Mouse (Mus musculus) limb, embryonic 11.5 days (tissue): ENCODE results near the gene Slc22a15. TPM values are rescaled to one million over a fixed set of nuclear protein-coding genes. Genes with fewer than 3 reads are reported as not detected.
"Not testable (repeated sequence)": the region's sequence is repeated elsewhere in the genome, so short reads cannot be mapped to it uniquely, and the experiment has no call there.

Source experiments
- ATAC-seq: fragments of 200-750 bp; cut with Nextera tagmentation; 2 replicates; pipeline ENCODE4 v1.8.0; 2017; ENCODE audit warnings: low read depth; ENCODE audit not compliant: insufficient number of reproducible peaks, low FRiP score, low TSS enrichment
- DNase-seq: peaks from one replicate; pipeline ENCODE4 v3.0.0-alpha.2; 2015; ENCODE audit warnings: low spot score
- H3K27ac ChIP-seq: fragments of 300-500 bp; sonication (generic); replicated peaks from 2 replicates; pipeline ENCODE4 v1.5.1; 2014; ENCODE audit warnings: low read depth, mild to moderate bottlenecking, low read length
- H3K27me3 ChIP-seq: fragments of 300-500 bp; sonication (generic); 2 replicates; pipeline ENCODE4 v1.6.1; 2014; ENCODE audit warnings: mild to moderate bottlenecking, low read length, mixed read lengths; ENCODE audit not compliant: control insufficient read depth, insufficient read depth
- H3K36me3 ChIP-seq: fragments of 300-500 bp; sonication (generic); 2 replicates; pipeline ENCODE4 v1.6.1; 2014; ENCODE audit warnings: mild to moderate bottlenecking, low read length, moderate library complexity, mixed read lengths; ENCODE audit not compliant: control insufficient read depth, insufficient read depth
- H3K4me1 ChIP-seq: fragments of 300-500 bp; sonication (generic); 2 replicates; pipeline ENCODE4 v1.6.1; 2014; ENCODE audit warnings: low read length, mixed read lengths; ENCODE audit not compliant: control insufficient read depth, insufficient read depth
- H3K4me2 ChIP-seq: fragments of 300-500 bp; sonication (generic); 2 replicates; pipeline ENCODE4 v1.6.1; 2014; ENCODE audit warnings: low read depth, mild to moderate bottlenecking, moderate library complexity; ENCODE audit not compliant: severe bottlenecking
- H3K4me3 ChIP-seq: fragments of 300-500 bp; sonication (generic); 2 replicates; pipeline ENCODE4 v1.5.1; 2014; ENCODE audit warnings: low read depth, low read length
- H3K9ac ChIP-seq: fragments of 300-500 bp; sonication (generic); 2 replicates; pipeline ENCODE4 v1.6.1; 2014; ENCODE audit warnings: mild to moderate bottlenecking, low read length
- H3K9me3 ChIP-seq: fragments of 300-500 bp; sonication (generic); 2 replicates; pipeline ENCODE4 v1.6.1; 2016; ENCODE audit warnings: low read length; ENCODE audit not compliant: control insufficient read depth
- WGBS: fragments of 180-500 bp; shearing (Covaris S2); extraction: QIAGEN DNeasy Blood & Tissue Kit; methylation state at CpG from one replicate; pipeline ENCODE4 v1.1.7; 2014; 5-methylcytosine and 5-hydroxymethylcytosine counted together
- polyA plus RNA-seq: library from polyadenylated mRNA; unstranded; fragments of >200 nt; fragmentation: Nextera tagmentation; extraction: Ambion mirVana; gene quantifications from 2 replicates; pipeline ENCODE4 v1.2.1, GENCODE M21; 2014

Slc22a15 gene
- polyA plus RNA-seq, 1 experiment from 2014 or later: 3.2 TPM

GRCm38 (mm10) chr3:101827220-101827715 lies 97.0 kb downstream of the Slc22a15 start:
- no peak overlapping the region for H3K27ac ChIP-seq
- H3K36me3 ChIP-seq: no peaks in the 10 kb centered on the region
- H3K27me3 ChIP-seq: no peaks in the 10 kb centered on the region
- ATAC-seq (no peak), DNase-seq (no peak)
- peaks cover 8% of the 10 kb centered on the region; the same call in 1 of the 2 replicates for H3K4me1 ChIP-seq
- WGBS: 83% methylated on average over 6 of the region's 6 CpGs
- H3K9ac ChIP-seq: no peak overlapping the region
- no peaks in the 10 kb centered on the region for H3K9me3 ChIP-seq
- H3K4me3 ChIP-seq: no peak overlapping the region
- H3K4me2 ChIP-seq: no peak overlapping the region

GRCm38 (mm10) chr3:101824338-101824737 lies 99.9 kb downstream of the Slc22a15 start:
- no peaks in the 10 kb centered on the region for H3K36me3 ChIP-seq
- ATAC-seq: no peak
- no peak overlapping the region for H3K4me3 ChIP-seq
- DNase-seq: no peak
- H3K4me2 ChIP-seq: no peak overlapping the region
- H3K9me3 ChIP-seq: no peaks in the 10 kb centered on the region
- no peaks in the 10 kb centered on the region for H3K4me1 ChIP-seq
- no peak overlapping the region for H3K9ac ChIP-seq
- no peaks in the 10 kb centered on the region for H3K27me3 ChIP-seq
- WGBS: 88% methylated on average over 9 of the region's 9 CpGs
- H3K27ac ChIP-seq: no peak overlapping the region

- Histone ChIP-seq H3K9ac (no peak overlapping the region), H3K4me1 (no peaks in the 10 kb centered on the region), H3K9me3 (no peaks in the 10 kb centered on the region), H3K4me3 (no peak overlapping the region), H3K36me3 (no peaks in the 10 kb centered on the region), H3K27me3 (no peaks in the 10 kb centered on the region), H3K4me2 (no peak overlapping the region), H3K27ac (no peak overlapping the region)
- no peak for DNase-seq
- no peak for ATAC-seq
- 83% methylated on average over 5 of the region's 5 CpGs for WGBS
Measured at GRCm38 (mm10) chr3:101822052-101822451, 102.2 kb downstream of the Slc22a15 start.

GRCm38 (mm10) chr3:101820708-101821107 lies 103.5 kb downstream of the Slc22a15 start:
- DNase-seq, H3K9ac ChIP-seq, H3K27me3 ChIP-seq, ATAC-seq, H3K4me2 ChIP-seq, H3K4me1 ChIP-seq, H3K27ac ChIP-seq, H3K4me3 ChIP-seq, H3K9me3 ChIP-seq, H3K36me3 ChIP-seq: not testable (repeated sequence)
- 76% methylated on average over 3 of the region's 3 CpGs for WGBS

GRCm38 (mm10) chr3:101816006-101816405 lies 108.2 kb downstream of the Slc22a15 start:
- no peak for DNase-seq
- Histone ChIP-seq H3K9ac (no peak overlapping the region), H3K27me3 (no peaks in the 10 kb centered on the region), H3K36me3 (no peaks in the 10 kb centered on the region), H3K4me2 (no peak overlapping the region), H3K4me3 (no peak overlapping the region), H3K4me1 (no peaks in the 10 kb centered on the region), H3K27ac (no peak overlapping the region), H3K9me3 (no peaks in the 10 kb centered on the region)
- no peak for ATAC-seq
- 83% methylated on average over 3 of the region's 3 CpGs for WGBS

- H3K27ac ChIP-seq: no peak overlapping the region
- H3K4me1 ChIP-seq: no peaks in the 10 kb centered on the region
- DNase-seq: no peak
- no peak overlapping the region for H3K9ac ChIP-seq
- H3K27me3 ChIP-seq: no peaks in the 10 kb centered on the region
- whole genome bisulfite sequencing: 81% methylated on average over 9 of the region's 9 CpGs
- no peak for ATAC-seq
- no peaks in the 10 kb centered on the region for H3K9me3 ChIP-seq
- H3K4me3 ChIP-seq: no peak overlapping the region
- H3K36me3 ChIP-seq: no peaks in the 10 kb centered on the region
- no peak overlapping the region for H3K4me2 ChIP-seq
Measured at GRCm38 (mm10) chr3:101814790-101815189, 109.5 kb downstream of the Slc22a15 start.

- H3K4me3 ChIP-seq: no peak overlapping the region
- H3K4me1 ChIP-seq: no peaks in the 10 kb centered on the region
- no peak overlapping the region for H3K4me2 ChIP-seq
- peak; percentile 83 for DNase-seq
- peak overlapping the region; percentile 22; the same call in 1 of the 2 replicates for H3K9ac ChIP-seq
- H3K9me3 ChIP-seq: no peaks in the 10 kb centered on the region
- H3K27me3 ChIP-seq: no peaks in the 10 kb centered on the region
- no peaks in the 10 kb centered on the region for H3K36me3 ChIP-seq
- WGBS: 66% methylated on average over 10 of the region's 10 CpGs
- peak; percentile 81; the same call in 1 of the 2 replicates for ATAC-seq
- no peak overlapping the region for H3K27ac ChIP-seq
Measured at GRCm38 (mm10) chr3:101812341-101812962, 111.8 kb downstream of the Slc22a15 start.

- Histone ChIP-seq H3K9ac (peak overlapping the region; percentile 22; the same call in 1 of the 2 replicates), H3K4me3 (no peak overlapping the region)
- ATAC-seq: no peak
Measured at GRCm38 (mm10) chr3:101811931-101812330, 112.3 kb downstream of the Slc22a15 start.

GRCm38 (mm10) chr3:101807646-101808045 lies 116.6 kb downstream of the Slc22a15 start:
- peaks cover 17% of the 10 kb centered on the region for H3K4me1 ChIP-seq
- 75% methylated on average over 6 of the region's 6 CpGs for WGBS

More at GRCm38 (mm10) chr3:101811931-101812330, 112.3 kb downstream of the Slc22a15 start:
- Histone ChIP-seq H3K4me1 (no peaks in the 10 kb centered on the region), H3K27ac (no peak overlapping the region), H3K27me3 (no peaks in the 10 kb centered on the region), H3K4me2 (no peak overlapping the region), H3K9me3 (no peaks in the 10 kb centered on the region), H3K36me3 (no peaks in the 10 kb centered on the region)
- WGBS: 55% methylated on average over 4 of the region's 4 CpGs
- DNase-seq: no peak

More at GRCm38 (mm10) chr3:101807646-101808045, 116.6 kb downstream of the Slc22a15 start:
- H3K4me2 ChIP-seq: no peak overlapping the region
- ATAC-seq (no peak), DNase-seq (no peak)
- H3K27ac ChIP-seq: no peak overlapping the region
- no peaks in the 10 kb centered on the region for H3K36me3 ChIP-seq
- H3K27me3 ChIP-seq: no peaks in the 10 kb centered on the region
- no peaks in the 10 kb centered on the region for H3K9me3 ChIP-seq
- H3K4me3 ChIP-seq: no peak overlapping the region
- no peak overlapping the region for H3K9ac ChIP-seq
